In the genomic region with DNA sequence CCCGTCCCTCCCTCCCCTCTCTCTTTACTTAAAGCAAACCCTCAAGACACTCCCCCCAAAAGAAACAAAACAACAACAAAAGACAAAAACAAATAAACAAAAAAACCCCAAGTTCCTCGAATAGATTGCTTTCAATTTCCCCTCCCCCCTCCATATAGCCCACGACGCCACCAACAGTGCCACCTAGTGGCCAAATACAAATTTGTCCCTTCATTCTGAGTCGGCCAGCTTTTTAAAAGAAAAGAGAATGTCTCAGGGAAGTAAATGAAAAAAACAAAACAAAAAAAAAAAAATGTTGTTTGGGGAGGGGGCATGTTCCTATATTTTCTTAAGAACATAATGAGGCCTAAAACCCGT, we compare ENCODE assay signal across 8 mouse cellular contexts.
A peak's percentile ranks its signal among the peaks of the same experiment; 100 is the strongest.
DNase-seq lines count a peak whose midpoint lies in the region; ATAC-seq and TF ChIP-seq lines count a peak whose summit lies in the region.

No protein-coding gene starts in this region.

- H3K36me3 ChIP-seq in forebrain, embryonic 12.5 days (replicated peaks) = no peaks in the 10 kb centered on the region
- no peaks in the 10 kb centered on the region for H3K36me3 ChIP-seq in hindbrain, embryonic 14.5 days (replicated peaks; ENCODE audit: control insufficient read depth, insufficient read depth)
- no peaks in the 10 kb centered on the region for H3K36me3 ChIP-seq in limb, embryonic 11.5 days (ENCODE audit: control insufficient read depth, insufficient read depth, low read length)
- H3K36me3 ChIP-seq in midbrain, embryonic 15.5 days (replicated peaks) = no peaks in the 10 kb centered on the region

- no peaks in the 10 kb centered on the region for H3K4me1 ChIP-seq in bone marrow macrophage, adult 2 months (ENCODE audit: control insufficient read depth, insufficient read depth, low read length)
- H3K4me1 ChIP-seq in forebrain, embryonic 12.5 days = peaks cover 4% of the 10 kb centered on the region
- H3K4me1 ChIP-seq in hindbrain, embryonic 14.5 days (replicated peaks; ENCODE audit: control insufficient read depth, insufficient read depth, low read length) = peaks cover 4% of the 10 kb centered on the region; the same call in 1 of the 2 replicates
- H3K4me1 ChIP-seq in limb, embryonic 11.5 days (ENCODE audit: control insufficient read depth, insufficient read depth, low read length) = peaks cover 8% of the 10 kb centered on the region; the same call in 1 of the 2 replicates
- H3K4me1 ChIP-seq in midbrain, embryonic 15.5 days = peaks cover 4% of the 10 kb centered on the region

- TF ChIP-seq CTCF in bone marrow macrophage, adult 2 months (IDR thresholded peaks at IDR 0.05; ENCODE audit: low read depth, low read length) = peak; percentile 81

- peaks cover 23% of the 10 kb centered on the region for H3K27me3 ChIP-seq in forebrain, embryonic 12.5 days
- H3K27me3 ChIP-seq in hindbrain, embryonic 14.5 days (ENCODE audit: control insufficient read depth, insufficient read depth, low read length) = no peaks in the 10 kb centered on the region
- H3K27me3 ChIP-seq in limb, embryonic 11.5 days (ENCODE audit: control insufficient read depth, insufficient read depth, low read length) = peaks cover 8% of the 10 kb centered on the region; the same call in 1 of the 2 replicates
- H3K27me3 ChIP-seq in midbrain, embryonic 15.5 days (replicated peaks) = peaks cover 4% of the 10 kb centered on the region

- TF ChIP-seq POLR2A in bone marrow macrophage, adult 2 months (IDR thresholded peaks at IDR 0.05; ENCODE audit: borderline replicate concordance, low read depth, low read length) = no peak

- no peaks in the 10 kb centered on the region for H3K9me3 ChIP-seq in forebrain, embryonic 12.5 days
- no peaks in the 10 kb centered on the region for H3K9me3 ChIP-seq in hindbrain, embryonic 14.5 days (ENCODE audit: control insufficient read depth, low read length)
- H3K9me3 ChIP-seq in limb, embryonic 11.5 days (ENCODE audit: control insufficient read depth, low read length) = no peaks in the 10 kb centered on the region
- no peaks in the 10 kb centered on the region for H3K9me3 ChIP-seq in midbrain, embryonic 15.5 days

- H3K27ac ChIP-seq in bone marrow macrophage, adult 2 months (ENCODE audit: insufficient read depth, low read depth, low read length) = no peak overlapping the region
- H3K27ac ChIP-seq in forebrain, embryonic 12.5 days = no peak overlapping the region
- peak overlapping the region; percentile 64 for H3K27ac ChIP-seq in hindbrain, embryonic 14.5 days
- H3K27ac ChIP-seq in limb, embryonic 11.5 days (replicated peaks; ENCODE audit: low read depth, low read length) = no peak overlapping the region
- H3K27ac ChIP-seq in midbrain, embryonic 15.5 days = no peak overlapping the region

- ATAC-seq in forebrain, embryonic 12.5 days (ENCODE audit: low FRiP score) = peak; percentile 71
- peak; percentile 51; the same call in 1 of the 2 replicates for ATAC-seq in hindbrain, embryonic 14.5 days (ENCODE audit: low FRiP score)
- ATAC-seq in limb, embryonic 11.5 days (ENCODE audit: insufficient number of reproducible peaks, low FRiP score, low TSS enrichment, low read depth) = no peak
- ATAC-seq in midbrain, embryonic 15.5 days (replicated peaks) = 0 out of 2 replicates have a peak, but pooled peaks have one; percentile 40

- WGBS in forebrain, embryonic 12.5 days = 1% methylated on average over 6 of the region's 6 CpGs
- WGBS in hindbrain, embryonic 14.5 days = under 1% methylated on average over 6 of the region's 6 CpGs
- 1% methylated on average over 6 of the region's 6 CpGs for WGBS in limb, embryonic 11.5 days
- 0% methylated on average over 6 of the region's 6 CpGs for WGBS in midbrain, embryonic 15.5 days

- DNase-seq in ovary, postnatal 36 days (ENCODE audit: low spot score) = peak; percentile 13
- no peak for DNase-seq in ovary, postnatal 10 days (ENCODE audit: low spot score)
- DNase-seq in hindbrain, embryonic 14.5 days (ENCODE audit: low spot score) = peak; percentile 90
- peak; percentile 82 for DNase-seq in limb, embryonic 11.5 days (ENCODE audit: low spot score)
- DNase-seq in thymus, postnatal 10 days (ENCODE audit: low spot score in 2 of 2) = peak; percentile 42 to 73

- no peak overlapping the region for H3K4me3 ChIP-seq in bone marrow macrophage, adult 2 months (ENCODE audit: insufficient read depth, low read length)
- peak overlapping the region; percentile 35 for H3K4me3 ChIP-seq in forebrain, embryonic 12.5 days (replicated peaks)
- peak overlapping the region; percentile 20 for H3K4me3 ChIP-seq in hindbrain, embryonic 14.5 days (replicated peaks; ENCODE audit: low read length)
- peak overlapping the region; percentile 11 for H3K4me3 ChIP-seq in limb, embryonic 11.5 days (ENCODE audit: low read depth, low read length)
- peak overlapping the region; percentile 31 for H3K4me3 ChIP-seq in midbrain, embryonic 15.5 days

- peak overlapping the region; percentile 59; the same call in 1 of the 2 replicates for H3K9ac ChIP-seq in forebrain, embryonic 12.5 days
- H3K9ac ChIP-seq in hindbrain, embryonic 14.5 days = peak overlapping the region; percentile 53; the same call in 1 of the 2 replicates
- H3K9ac ChIP-seq in limb, embryonic 11.5 days (ENCODE audit: low read length) = no peak overlapping the region
- peak overlapping the region; percentile 28; the same call in 1 of the 2 replicates for H3K9ac ChIP-seq in midbrain, embryonic 15.5 days

- H3K4me2 ChIP-seq in forebrain, embryonic 12.5 days = peak overlapping the region; percentile 63
- peak overlapping the region; percentile 54 for H3K4me2 ChIP-seq in hindbrain, embryonic 14.5 days (replicated peaks)
- peak overlapping the region; percentile 58 for H3K4me2 ChIP-seq in limb, embryonic 11.5 days (ENCODE audit: low read depth, severe bottlenecking)
- H3K4me2 ChIP-seq in midbrain, embryonic 15.5 days = peak overlapping the region; percentile 61
